Mouse (Mus musculus) bone marrow macrophage, adult 2 months (primary cell): Measurements from ENCODE around the gene Uts2b.

Experiments used
- CTCF ChIP-seq: IDR thresholded peaks from 2 replicates; pipeline ENCODE4 v1.5.1; 2012; ENCODE audit warnings: low read depth, mild to moderate bottlenecking, low read length, moderate library complexity
- POLR2A ChIP-seq: IDR thresholded peaks from 2 replicates; pipeline ENCODE4 v1.6.1; 2012; ENCODE audit warnings: mild to moderate bottlenecking, low read depth, low read length, borderline replicate concordance

GRCm38 (mm10) chr16:27396951-27397350, 26.9 kb upstream of the Uts2b start:
- TF ChIP-seq CTCF (no peak), POLR2A (no peak)
